Mouse (Mus musculus) natural killer cell, adult 2 months (primary cell): Measurements from ENCODE around the gene Leprot.
A peak's percentile ranks its signal among the peaks of the same experiment; 100 is the strongest.

ENCODE experiments used
- DNase-seq, 2 experiments: peaks; one replicate each; pipeline ENCODE4 v3.0.0; 2022; ENCODE audit warnings: low spot score in 2 of 2

Gene Leprot

DNA sequence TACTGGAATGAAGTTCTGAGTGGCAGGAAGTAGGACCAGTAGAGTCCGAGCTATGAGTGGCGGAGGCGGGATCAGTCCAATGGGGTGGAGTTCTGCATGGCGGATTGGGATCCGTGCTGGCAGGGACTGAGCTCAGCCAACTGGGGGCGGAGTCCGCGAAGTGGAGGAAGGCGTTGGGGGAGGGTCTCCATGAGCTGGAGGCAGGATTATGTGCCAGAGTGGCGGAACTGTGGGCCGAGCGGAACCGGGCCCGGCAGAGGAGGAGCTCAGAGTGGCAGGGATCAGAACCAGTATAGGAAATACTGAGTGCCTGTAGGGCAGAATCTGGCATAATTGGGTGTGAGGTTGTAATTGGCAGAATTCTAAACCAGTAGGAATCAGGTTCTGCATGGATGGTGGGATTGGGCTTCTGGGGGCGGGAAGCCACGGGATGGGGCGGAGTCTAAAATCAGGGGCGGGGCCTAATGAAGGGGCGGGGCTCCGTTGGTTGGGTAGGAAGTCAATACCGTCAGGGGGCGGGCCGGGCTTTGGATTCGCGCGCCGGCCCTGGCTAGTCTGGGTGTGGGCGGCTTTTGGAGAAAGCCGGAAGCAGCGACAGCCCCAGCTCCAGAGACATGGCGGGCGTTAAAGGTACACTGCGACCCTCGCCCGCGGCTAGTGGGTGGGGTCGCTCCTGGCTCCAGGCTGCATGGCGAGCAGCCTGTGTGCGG is at the start of gene Leprot:
Gene Leprot, plus strand, starts transcription at position 523 of the 710 bp plus-strand sequence.
- peak; percentile 90 for DNase-seq

- no peak for DNase-seq
Measured at GRCm38 (mm10) chr4:101601758-101602157, 45.8 kb upstream of the Leprot start.

GRCm38 (mm10) chr4:101603635-101604034 is 43.9 kb upstream of the Leprot start:
- DNase-seq, result no peak

GRCm38 (mm10) chr4:101616520-101616919 is 31.0 kb upstream of the Leprot start:
- no peak for DNase-seq

DNA sequence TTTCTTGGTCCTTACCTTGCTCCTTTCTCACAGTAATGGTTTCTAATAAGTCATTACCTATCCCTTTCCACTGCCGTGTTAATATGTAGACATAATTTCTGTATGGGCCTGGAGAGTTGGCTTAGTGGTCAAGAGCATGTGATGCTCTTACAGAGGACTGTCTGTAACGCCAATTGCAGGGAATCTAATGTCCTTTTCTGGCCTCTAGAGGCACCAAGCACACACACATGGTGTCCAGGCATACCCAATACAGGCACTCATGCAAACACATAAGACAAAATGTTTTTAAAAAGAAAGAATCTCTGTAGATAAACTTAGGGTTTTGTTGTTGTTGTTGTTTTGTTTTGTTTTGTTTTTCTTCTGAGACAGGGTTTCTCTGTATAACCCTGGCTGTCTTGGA is 29.8 kb upstream of the Leprot start:
- no peak for DNase-seq

- DNase-seq, result no peak
Measured at GRCm38 (mm10) chr4:101620206-101620605, 27.3 kb upstream of the Leprot start.

GRCm38 (mm10) chr4:101621241-101621640 is 26.3 kb upstream of the Leprot start:
- DNase-seq, result no peak

DNA sequence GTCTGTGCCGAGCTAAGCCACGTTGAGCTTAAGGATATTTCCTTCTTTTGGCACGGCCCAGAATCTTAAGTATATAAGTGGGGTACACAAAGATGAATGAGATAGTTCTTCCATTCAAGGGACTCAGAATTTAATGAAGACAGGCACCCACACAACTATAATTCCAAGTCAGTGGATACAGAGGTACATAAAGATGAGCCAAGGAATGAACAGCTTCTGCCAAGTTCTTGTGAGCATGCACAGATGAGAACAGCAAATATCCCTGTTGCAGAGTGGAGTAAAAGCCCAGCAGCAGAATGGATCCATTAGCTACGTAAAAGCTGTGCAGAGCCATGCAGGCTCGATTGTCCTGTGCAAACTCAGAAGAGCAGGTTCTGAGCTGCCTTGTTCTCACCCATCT is 22.2 kb upstream of the Leprot start:
- DNase-seq, result no peak

GRCm38 (mm10) chr4:101635596-101635995 is 11.9 kb upstream of the Leprot start:
- no peak for DNase-seq

GRCm38 (mm10) chr4:101637472-101637871 is 10.0 kb upstream of the Leprot start:
- DNase-seq, result no peak

DNA sequence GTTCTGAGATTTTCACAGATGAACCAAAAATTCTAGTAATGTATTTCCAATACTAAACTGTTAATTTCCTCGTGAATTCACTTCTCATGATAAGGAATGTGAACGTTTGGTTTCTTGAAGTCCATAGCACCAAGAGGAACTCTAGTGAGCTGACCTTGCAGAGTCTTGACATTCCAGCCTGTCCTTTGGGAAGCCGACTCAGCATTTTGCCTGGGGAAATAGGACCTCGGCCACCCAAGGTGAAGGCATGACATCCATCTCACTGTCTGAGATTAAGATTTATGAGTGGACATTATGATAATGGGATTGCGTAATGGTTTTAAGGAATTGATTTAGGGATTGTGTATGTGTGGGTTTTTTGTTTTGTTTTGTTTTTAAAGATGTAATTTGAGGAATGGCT is 6.9 kb upstream of the Leprot start:
- DNase-seq, result no peak

GRCm38 (mm10) chr4:101642708-101643107 is 4.8 kb upstream of the Leprot start:
- DNase-seq, result no peak

DNA sequence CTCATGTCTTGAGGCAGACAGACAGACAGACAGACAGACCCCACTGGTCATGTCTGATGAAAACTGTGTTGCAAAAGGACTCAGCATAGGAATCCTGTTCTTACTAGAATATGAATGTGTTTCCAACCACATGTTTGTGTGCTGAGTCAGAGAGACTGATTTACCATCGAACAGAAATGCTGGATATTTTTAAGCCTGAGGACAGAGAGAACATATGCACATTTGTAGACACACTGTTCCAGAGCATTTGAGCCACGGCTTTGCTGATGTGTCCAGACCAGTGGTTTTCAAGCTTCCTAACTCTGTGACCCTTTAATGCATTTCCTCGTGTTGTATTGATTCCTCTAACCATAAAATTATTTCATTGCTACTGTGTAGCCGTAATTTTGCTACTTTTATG is 4.3 kb upstream of the Leprot start:
- DNase-seq, result no peak

GRCm38 (mm10) chr4:101646857-101647195 is 692 bp upstream of the Leprot start:
- DNase-seq, result no peak

DNA sequence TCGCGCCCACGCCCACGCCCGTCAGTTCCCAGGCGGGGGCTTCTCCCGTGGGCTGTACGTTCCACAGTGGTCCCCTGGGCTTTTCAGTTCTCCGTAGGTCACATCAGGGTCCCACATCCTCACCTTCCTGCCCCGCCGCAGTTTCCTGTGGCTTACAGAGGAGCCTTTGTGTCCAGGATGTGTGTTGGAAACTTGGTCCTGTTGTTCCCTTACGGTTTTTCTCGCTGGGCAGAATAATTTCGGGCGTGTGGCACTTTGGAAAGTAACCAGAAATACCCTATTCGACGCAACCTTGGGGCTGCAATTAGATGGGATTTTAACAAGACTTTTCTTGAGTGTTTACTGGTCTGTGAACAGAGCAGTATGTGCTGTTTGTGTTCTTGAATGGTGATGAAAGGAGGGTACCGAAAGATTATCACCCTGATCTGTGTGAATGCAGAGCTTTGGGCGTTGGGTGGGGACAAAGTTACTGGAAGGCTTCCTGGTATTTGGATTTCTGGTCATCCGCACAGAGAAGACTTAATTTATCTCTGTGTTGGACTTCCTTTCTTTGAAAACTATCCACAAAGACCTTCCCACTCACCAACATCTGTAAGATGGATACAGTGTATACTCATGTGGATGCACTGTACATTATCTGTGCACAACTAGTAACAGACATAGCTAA is 591 bp downstream of the Leprot start:
- peak in 1 of 2 experiments; percentile 13 for DNase-seq

GRCm38 (mm10) chr4:101648745-101649144 is 1.2 kb downstream of the Leprot start:
- no peak for DNase-seq

DNA sequence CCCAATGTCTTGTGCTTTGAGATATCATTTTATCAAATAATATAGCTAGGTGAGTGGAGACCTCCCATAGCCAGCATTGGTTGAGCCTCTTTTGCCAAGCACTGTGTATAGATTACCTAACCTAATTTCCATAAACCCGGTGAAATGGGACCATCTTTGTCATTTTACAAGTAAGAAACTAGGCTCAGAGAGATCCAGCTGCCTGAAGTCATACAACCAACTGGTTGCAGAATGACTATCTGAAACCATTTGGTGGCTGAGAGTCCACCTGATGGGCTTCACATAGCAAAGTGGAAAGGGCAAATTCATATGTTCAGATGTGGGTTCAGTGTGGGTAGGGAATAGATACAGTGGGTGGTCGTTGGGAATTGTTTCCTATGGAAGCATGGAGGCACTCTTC is 3.4 kb downstream of the Leprot start:
- DNase-seq, result no peak

- DNase-seq, result no peak
Measured at GRCm38 (mm10) chr4:101654256-101654655, 6.7 kb downstream of the Leprot start.

DNA sequence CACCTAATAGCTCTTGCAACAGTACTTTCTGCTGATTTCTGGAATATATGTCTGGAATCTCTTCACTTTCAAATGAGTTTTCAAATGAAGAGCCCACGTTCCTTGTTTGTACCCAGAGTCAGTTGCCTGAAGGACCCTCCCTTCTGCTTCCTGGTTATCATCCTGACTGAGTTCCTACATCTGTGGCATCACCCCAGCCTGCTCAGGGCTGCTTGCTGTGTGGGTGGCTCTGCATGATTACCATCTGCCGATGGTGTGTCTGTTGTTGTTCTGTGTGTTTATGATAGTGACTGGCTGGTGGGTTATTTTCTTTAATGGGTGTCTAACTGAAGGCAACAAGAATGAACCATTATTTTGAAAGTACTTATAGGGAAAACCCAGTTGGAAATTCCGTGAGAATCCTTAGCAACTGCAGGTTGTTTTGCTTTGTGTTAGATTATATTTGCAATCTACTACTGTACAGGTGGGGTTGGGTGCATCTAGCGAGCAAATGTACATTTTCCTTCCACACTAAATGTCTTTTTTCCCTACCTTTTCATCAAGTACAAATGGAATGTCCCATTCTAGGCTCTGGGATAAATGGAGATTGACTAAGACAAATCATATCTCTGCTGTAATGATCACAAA is 7.4 kb downstream of the Leprot start:
- DNase-seq, result no peak

- DNase-seq, result no peak
Measured at GRCm38 (mm10) chr4:101655415-101655790, 7.9 kb downstream of the Leprot start.

- DNase-seq, result no peak
Measured at GRCm38 (mm10) chr4:101656056-101656455, 8.5 kb downstream of the Leprot start.

DNA sequence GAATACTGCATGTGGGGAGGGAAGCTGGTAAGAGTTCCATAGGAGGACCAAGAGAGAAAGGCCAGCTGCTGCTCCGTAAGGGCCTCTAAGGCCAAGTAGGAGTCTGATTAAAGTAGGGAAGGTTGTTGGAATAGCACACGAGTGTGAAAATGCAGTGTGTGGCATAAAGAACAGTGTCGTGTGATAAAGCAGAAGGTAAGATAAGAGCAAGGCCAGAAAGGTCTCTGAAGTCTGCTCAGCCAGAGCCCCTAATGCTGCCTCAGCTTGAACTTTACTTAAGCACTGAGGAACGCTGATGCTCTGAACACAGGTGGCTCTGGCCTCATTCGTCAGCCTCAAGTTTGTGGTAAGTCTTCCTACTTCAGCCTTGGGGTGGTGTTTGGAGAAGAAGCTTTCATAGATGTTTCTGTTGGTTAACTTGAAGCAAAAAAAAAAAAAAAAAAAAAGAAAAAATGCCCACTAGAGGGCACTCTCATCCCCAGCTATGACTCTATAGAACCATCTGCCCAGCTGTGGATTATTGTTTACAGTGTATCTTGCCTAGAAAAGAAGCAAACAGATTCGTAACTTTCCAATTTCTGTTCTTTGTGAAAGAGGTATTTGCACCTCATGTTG is 9.5 kb downstream of the Leprot start:
- no peak for DNase-seq
